Mouse (Mus musculus) frontal cortex, adult (tissue): ENCODE results near the gene N4bp2l1.

Experiments
- ATAC-seq: cut with Nextera tagmentation; 2 replicates; pipeline ENCODE4 v1.9.2; 2017; ENCODE audit warnings: mild to moderate bottlenecking, moderate library complexity, mixed read lengths; ENCODE audit not compliant: low TSS enrichment

The N4bp2l1 gene

DNA sequence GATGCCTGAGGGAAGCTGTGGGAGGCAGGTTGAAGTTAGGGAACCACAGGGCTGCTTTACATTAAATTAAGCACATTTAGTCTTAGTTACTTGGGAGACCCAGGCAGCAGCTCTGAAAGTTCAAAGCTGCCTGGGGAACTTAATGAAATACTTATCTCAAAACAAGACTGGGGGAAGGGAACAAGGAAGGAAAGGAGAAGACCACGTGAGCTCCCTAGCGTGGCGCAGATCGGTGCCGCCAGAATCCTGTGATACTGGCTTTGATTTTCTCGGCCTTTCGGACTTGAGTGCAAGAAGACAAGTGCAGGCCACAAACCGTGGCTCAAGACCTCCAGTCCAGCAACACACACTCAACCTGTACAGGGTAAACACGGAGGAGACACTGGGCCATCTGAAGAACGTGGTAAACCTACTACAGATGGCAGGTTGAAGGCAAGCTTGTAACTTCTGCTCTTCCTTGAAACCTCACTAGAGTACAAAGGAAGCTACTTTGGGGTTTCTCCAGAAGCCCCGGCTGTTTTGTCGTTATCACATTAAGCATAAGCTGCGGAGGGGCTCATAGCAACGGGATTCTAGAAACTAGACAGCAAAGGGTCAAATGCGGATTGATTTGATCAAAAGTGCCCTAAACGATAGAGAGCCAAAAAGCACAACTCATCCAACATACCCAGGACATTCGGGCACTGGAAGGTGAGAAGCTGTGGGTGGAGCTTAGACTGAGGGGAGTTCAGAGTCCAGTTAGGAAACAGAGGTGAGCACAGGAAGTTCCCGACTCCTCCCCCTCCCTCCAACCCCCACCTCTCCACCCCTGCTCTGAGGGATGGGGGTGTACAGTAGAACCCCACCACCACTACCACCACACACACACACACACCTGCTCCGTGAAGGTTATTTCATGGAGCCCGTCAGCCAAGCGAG is 1.5 kb upstream of the N4bp2l1 start:
- ATAC-seq: no peak

DNA sequence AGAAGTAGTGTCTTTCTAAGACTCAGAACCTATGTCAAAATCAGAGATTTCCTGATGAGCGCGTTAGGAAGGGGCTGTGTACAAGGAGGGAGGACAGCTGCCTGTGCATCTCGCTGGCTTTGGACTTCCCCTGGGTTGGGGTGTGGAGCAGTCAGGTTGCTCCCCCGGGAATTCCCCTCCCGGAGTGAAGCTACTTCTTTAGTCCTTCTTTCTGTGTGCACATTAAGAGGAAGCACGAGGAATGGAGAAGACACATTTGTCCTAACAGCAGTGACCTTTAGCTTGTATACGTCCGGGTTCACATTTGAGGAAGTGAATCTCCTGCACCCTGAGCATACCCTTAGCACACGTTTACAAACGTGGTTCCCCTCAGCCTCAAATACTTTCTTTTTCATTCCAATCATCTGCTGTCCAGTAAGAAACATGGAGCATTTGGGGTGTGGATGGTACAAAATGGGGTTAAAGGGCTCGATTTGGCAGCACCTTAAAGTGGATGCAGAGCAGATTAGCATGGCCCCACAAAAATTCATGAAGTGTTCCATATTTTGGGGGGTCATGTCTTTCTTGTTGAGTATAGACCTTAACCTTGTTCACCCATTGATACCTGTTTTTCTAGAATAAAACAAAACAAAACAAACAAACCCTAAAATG is 1.5 kb downstream of the N4bp2l1 start:
- no peak for ATAC-seq

DNA sequence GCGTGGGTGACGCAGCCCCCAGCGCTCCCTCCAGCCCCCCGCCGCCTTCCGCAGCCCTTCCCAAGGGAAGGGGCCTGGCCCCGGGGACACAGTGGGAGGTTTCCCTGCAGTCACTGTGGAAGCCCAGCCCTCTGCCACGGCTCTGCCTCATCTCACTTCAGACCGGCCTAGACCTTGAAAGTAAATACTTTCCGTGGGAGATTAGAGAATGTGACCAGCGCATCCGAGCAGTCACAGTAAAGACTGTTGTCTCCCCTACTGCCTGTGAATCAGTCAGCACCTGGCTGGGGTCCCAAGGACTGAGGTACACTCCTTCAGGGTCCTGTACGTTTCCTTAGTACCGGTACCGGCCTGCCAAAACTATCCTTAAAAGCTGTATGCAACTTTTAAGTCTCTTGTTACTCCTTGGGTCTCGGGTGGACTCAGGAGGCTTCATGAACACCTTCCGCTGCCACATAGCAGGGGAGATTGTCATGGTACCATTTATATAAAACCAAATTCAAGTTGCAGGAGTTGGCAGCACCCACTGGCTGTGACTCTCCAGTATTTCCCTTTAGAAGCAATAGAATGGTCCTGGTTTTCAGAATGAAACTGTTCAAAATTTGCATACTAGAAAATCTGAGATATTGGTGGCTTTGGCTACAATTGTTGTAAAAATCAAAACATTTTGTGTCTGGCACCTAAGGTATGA is 2.2 kb downstream of the N4bp2l1 start:
- peak; percentile 59; the same call in 1 of the 2 replicates for ATAC-seq

DNA sequence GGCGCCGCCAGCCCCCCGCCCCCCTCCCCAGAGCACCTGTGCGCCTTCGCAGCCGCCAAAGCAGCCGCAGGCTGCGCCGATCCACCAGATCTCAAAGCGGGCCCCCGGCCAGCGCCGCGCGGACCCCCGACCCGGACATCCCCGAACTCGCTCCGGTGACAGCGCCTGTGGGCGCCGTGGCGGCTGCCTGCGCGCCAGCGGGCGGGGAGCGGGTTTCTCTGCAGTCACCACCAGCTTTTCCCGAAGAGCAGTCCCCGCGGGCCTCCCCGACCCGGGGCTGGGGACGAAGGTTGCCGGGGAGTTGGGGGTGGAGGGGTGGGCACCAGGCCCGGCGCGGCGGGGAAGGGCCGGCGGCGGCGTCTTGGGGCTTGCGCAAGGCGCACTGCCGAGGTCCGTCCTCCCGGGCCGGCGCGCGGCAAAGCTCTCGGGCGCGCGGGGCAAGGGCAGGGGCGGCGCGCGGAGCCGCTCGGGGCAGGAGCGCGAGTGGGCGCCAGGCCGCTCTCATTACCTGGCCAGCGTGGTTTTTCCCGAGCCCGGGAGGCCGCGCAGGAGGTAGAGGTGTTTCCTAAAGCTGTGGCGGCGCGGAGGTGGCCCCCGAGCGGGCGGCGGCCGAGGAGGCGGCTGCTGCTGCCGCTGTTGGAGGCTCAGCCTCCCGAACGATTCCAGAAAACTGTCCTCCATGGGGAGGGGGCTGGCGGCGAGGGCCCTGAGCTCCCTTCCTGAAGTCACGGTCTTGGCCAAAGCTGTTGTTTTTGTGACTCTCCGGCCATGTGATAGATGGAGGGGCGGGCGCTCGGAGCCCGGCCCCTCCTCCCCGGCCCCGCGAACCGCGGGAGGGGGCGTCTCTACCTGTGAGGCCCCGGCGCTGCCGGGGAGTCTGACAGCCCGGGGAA is 3.0 kb downstream of the N4bp2l1 start:
- ATAC-seq: peak; percentile 62

GRCm38 (mm10) chr5:150592904-150593755 is 3.9 kb downstream of the N4bp2l1 start:
- ATAC-seq: peak; percentile 60

DNA sequence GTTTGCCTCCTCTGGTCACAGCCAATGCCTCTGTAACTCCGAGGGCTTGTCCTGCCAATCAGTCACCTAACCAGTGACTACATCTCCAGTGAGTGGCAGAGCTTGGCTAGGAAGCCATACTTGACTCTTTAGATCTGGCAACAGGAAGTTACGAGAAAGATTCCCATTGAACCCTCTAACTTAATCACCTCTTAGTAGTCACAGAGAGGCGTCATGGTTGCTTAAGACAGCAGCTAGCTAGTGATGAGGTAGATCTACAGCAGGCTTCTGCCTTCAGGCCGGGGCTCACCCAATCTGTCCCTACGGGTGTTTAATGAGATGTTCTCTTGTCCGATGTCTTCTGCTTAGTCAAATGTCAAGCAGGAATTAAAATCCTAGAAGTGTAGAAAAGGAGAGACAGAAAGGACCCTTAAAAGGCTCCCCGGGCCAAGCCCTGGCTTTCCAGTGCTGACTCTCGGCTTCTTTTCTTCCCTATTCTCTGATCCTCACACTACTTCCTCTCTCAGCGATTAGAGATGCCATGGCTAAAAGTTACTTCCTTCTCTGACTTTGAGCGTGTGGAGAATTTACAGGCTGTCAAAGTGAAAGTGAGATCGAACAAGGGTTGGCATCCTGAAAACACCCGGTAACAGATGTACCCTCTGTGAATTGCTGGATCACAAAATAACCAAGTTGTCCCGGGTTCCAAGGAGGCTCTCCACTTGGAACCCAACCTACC is 4.6 kb downstream of the N4bp2l1 start:
- ATAC-seq: no peak

DNA sequence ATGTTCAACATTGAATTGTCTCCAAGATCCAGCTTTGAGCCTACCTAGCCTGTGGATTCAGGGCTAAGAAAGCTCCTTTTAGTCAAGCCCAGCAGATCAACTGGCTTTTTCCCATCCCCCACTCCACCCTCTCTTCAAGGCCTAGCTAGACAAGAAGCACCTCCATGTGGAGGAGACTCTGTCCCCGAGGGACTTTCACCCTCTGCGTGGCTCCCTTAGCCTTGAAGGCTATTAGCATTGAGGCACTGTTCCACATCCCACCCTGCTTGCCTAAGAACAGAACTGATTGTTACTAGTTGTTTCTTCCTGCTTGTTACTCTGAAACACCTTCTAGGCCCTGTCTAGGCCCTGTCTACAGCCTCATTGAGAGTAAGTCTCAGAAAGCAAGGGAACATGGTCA is 7.0 kb downstream of the N4bp2l1 start:
- ATAC-seq: no peak

GRCm38 (mm10) chr5:150584337-150584729 is 12.7 kb downstream of the N4bp2l1 start:
- no peak for ATAC-seq

- ATAC-seq: peak; percentile 77
Measured at GRCm38 (mm10) chr5:150583622-150584336, 13.2 kb downstream of the N4bp2l1 start.

GRCm38 (mm10) chr5:150583181-150583580 is 13.8 kb downstream of the N4bp2l1 start:
- no peak for ATAC-seq

DNA sequence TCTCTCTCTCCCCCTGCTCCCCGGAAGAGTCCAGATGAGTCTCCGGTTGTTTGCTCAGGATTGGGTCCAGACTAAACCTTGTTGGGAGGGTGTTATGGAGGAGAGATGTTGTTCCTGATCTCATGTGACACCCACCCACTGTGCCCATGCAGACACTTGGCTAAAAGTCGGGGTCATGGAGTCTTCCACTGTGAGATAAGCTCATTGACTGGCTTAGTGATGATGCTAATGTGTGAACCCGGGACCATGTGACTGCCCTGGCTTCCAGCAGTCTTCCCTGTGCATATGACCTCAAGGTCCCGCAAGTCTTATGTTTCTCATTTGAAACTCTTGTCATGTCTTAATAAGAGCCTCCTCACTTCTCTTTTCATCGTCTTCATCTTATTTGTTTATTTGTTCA is 15.8 kb downstream of the N4bp2l1 start:
- no peak for ATAC-seq

DNA sequence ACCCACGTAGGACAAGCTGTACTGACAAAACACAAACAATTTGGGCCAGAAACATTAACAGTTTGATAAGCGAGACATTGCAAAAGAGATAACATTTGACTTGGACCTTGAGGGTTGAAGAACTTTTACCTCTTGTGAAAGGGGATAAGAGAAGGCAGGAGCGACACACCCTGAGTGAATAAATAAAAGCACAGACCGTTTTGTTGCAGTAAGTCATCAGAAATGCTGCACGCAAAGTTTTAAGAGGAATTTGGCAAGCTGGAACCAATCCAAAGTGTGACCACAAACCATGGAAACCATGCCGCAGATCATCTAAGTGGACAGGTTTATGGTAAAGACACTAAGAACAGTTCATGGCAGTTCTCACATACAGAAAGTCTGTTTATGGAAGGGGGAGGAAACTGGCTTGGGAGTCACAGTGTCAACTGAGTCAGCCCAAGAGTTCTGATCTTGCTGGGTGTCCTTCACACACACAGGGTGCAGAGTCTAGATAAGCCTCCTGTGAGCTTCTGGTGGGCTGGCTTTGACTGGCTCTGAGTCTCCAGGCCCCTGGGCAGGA is 18.3 kb downstream of the N4bp2l1 start:
- ATAC-seq: no peak

DNA sequence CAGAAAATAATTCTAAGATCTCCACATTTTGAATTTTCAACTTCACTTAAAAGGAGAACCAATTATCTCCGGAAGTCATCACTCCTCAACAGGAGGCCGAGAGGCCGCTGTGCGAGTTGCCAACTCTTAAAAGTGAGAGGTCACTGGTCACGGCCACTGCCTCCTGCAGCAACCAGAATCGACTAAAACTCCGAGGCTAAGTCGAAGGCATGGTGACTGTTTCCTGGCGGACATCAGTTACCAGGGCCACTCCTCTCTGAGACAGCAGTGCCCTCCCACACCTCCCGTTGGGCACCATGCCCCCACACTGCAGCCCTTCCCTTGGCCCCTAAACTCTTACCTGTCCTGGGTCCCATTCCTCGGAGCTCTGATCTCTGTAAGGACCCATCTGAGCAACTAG is 20.2 kb downstream of the N4bp2l1 start:
- ATAC-seq: no peak

- ATAC-seq: no peak
Measured at GRCm38 (mm10) chr5:150574885-150575284, 22.1 kb downstream of the N4bp2l1 start.

DNA sequence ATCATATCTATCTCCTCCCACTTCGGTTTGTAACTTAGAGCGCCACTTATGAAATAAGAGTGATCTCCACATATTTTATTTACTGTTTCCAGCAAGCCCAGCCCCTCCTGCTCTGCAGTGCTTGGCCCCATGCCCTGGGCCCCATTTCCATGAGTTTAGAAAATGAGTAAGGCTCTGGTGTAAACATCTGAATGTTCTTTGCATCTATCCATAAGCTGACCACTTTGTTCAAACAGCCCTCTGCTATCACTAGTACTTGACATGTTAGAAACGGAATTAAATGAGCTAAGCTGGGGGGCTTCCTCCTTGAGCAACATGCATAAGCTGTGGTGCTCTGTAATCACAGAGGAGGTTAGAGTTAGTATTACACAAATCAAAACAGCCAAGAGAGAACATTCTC is 22.6 kb downstream of the N4bp2l1 start:
- no peak for ATAC-seq

- no peak for ATAC-seq
Measured at GRCm38 (mm10) chr5:150570496-150571219, 26.3 kb downstream of the N4bp2l1 start.

- no peak for ATAC-seq
Measured at GRCm38 (mm10) chr5:150566971-150567370, 30.0 kb downstream of the N4bp2l1 start.

- ATAC-seq: peak; percentile 96
Measured at GRCm38 (mm10) chr5:150566226-150566625, 30.8 kb downstream of the N4bp2l1 start.
